Mouse (Mus musculus): Measurements from ENCODE around the gene Ptpdc1. TPM values are rescaled to one million over a fixed set of nuclear protein-coding genes. Genes with fewer than 3 reads are reported as not detected.

Ptpdc1 gene
- polyA plus RNA-seq, 1 experiment: 15.7 TPM

GRCm38 (mm10) chr13:48544391-48544790 is 81.1 kb downstream of the Ptpdc1 start:
- Histone ChIP-seq H3K4me1 (ENCODE audit: control insufficient read depth, insufficient read depth, low read length) (peaks cover 17% of the 10 kb centered on the region), H3K27ac (ENCODE audit: insufficient read depth, low read length) (no peak overlapping the region), H3K4me3 (ENCODE audit: insufficient read depth, low read length) (peak overlapping the region; percentile 57)
- no peak for TF ChIP-seq POLR2A (IDR thresholded peaks at IDR 0.05; ENCODE audit: low read depth, low read length)

DNA sequence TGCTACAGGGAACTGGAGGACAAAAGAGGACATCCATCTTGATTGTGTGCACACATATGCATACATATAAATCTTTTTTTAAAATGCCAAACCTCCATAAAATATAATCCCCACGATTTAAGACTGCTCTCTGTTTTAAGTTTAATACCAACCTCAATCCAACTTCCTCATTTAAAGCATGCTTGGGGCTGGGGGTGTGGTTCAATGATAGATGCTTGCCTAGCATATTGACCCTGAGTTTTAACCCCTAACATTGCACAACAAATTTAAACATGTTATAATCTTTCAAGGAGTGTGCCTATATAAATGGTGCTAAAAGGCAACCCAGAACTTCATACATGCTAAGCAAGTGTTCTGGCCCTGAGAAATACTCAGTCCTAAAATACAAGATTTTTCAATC is 85.0 kb downstream of the Ptpdc1 start:
- peaks cover 12% of the 10 kb centered on the region for H3K4me1 ChIP-seq (ENCODE audit: control insufficient read depth, insufficient read depth, low read length)
- H3K27ac ChIP-seq (ENCODE audit: insufficient read depth, low read length): no peak overlapping the region
- H3K4me3 ChIP-seq (ENCODE audit: insufficient read depth, low read length): no peak overlapping the region
- TF ChIP-seq POLR2A (IDR thresholded peaks at IDR 0.05; ENCODE audit: low read depth, low read length): no peak
- TF ChIP-seq CTCF (IDR thresholded peaks at IDR 0.05; ENCODE audit: borderline replicate concordance, insufficient read depth, low read length): no peak

DNA sequence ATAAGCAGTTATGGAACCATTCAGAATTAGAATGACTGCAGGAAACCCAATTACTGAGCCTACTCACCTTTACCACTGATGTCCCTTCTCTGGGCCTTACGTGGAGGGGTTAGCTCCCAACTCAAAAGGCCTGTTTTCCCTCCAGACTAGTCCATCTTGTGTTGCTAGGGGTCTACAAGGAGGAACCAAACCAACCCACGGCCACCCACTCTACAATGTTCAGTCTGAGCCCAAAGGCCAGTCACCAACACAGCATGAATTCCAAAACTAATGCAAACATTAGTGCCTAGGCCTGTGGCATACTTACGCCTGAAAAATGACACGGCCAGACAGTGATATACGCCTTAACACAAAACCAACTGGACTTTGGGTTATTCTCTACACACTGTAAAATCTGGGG is 92.0 kb downstream of the Ptpdc1 start:
- H3K27ac ChIP-seq (ENCODE audit: insufficient read depth, low read length): peak overlapping the region; percentile 3; the same call in 1 of the 2 replicates
- TF ChIP-seq CTCF (IDR thresholded peaks at IDR 0.05; ENCODE audit: borderline replicate concordance, insufficient read depth, low read length) (no peak), POLR2A (IDR thresholded peaks at IDR 0.05; ENCODE audit: low read depth, low read length) (no peak)
- no peaks in the 10 kb centered on the region for H3K4me1 ChIP-seq (ENCODE audit: control insufficient read depth, insufficient read depth, low read length)
- H3K4me3 ChIP-seq (ENCODE audit: insufficient read depth, low read length): no peak overlapping the region

DNA sequence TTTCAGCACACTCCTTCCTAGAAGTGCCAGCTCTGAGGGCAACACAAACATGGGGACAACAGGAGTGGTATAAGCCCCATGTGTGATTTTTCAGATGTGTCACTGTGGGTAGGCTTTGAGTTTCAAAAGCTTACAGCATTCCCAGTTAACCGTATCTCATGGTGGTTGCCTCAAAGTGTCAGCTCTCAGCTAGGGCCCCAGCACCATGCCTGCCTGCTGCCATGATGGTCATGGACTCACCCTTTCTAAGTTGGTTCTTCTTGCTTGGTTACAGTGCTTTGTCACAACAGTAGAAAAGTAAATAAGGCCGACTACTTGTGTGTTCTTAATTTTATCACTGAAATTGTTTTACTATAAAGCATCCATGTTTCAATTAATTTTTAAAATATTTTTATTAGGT is 94.0 kb downstream of the Ptpdc1 start:
- TF ChIP-seq POLR2A (IDR thresholded peaks at IDR 0.05; ENCODE audit: low read depth, low read length) (no peak), CTCF (IDR thresholded peaks at IDR 0.05; ENCODE audit: borderline replicate concordance, insufficient read depth, low read length) (no peak)
- no peak overlapping the region for H3K27ac ChIP-seq (ENCODE audit: insufficient read depth, low read length)

DNA sequence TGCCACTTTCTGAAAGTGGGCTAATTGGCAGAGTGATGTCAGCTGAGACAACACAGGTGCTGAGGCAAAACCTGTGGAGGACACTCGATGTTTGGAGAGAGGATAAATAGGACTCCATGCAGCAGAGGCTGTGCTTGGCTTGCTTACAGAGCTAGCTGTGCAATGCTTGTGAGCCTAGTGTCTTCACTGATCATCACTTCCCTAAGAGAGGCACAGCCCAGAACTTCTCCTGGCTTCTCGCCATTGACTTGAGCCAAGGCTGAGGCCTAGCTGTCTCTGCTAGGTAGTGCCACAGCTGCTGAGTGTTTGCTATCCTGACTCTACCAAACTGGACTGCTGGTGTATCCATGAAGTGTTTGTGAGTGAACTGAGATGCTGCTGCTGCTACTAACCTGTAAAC is 94.8 kb downstream of the Ptpdc1 start:
- no peaks in the 10 kb centered on the region for H3K4me1 ChIP-seq (ENCODE audit: control insufficient read depth, insufficient read depth, low read length)
- H3K27ac ChIP-seq (ENCODE audit: insufficient read depth, low read length): no peak overlapping the region
- H3K4me3 ChIP-seq (ENCODE audit: insufficient read depth, low read length): no peak overlapping the region
- TF ChIP-seq POLR2A (IDR thresholded peaks at IDR 0.05; ENCODE audit: low read depth, low read length) (no peak), CTCF (IDR thresholded peaks at IDR 0.05; ENCODE audit: borderline replicate concordance, insufficient read depth, low read length) (no peak)

More for the DNA sequence above, 94.0 kb downstream of the Ptpdc1 start:
- H3K4me3 ChIP-seq (ENCODE audit: insufficient read depth, low read length): no peak overlapping the region
- no peaks in the 10 kb centered on the region for H3K4me1 ChIP-seq (ENCODE audit: control insufficient read depth, insufficient read depth, low read length)

- no peak overlapping the region for H3K27ac ChIP-seq (ENCODE audit: insufficient read depth, low read length)
- TF ChIP-seq POLR2A (IDR thresholded peaks at IDR 0.05; ENCODE audit: low read depth, low read length) (no peak), CTCF (IDR thresholded peaks at IDR 0.05; ENCODE audit: borderline replicate concordance, insufficient read depth, low read length) (no peak)
- H3K4me3 ChIP-seq (ENCODE audit: insufficient read depth, low read length): no peak overlapping the region
- H3K4me1 ChIP-seq (ENCODE audit: control insufficient read depth, insufficient read depth, low read length): no peaks in the 10 kb centered on the region
These were observed 96.4 kb downstream of the Ptpdc1 start for GRCm38 (mm10) chr13:48529028-48529427.

DNA sequence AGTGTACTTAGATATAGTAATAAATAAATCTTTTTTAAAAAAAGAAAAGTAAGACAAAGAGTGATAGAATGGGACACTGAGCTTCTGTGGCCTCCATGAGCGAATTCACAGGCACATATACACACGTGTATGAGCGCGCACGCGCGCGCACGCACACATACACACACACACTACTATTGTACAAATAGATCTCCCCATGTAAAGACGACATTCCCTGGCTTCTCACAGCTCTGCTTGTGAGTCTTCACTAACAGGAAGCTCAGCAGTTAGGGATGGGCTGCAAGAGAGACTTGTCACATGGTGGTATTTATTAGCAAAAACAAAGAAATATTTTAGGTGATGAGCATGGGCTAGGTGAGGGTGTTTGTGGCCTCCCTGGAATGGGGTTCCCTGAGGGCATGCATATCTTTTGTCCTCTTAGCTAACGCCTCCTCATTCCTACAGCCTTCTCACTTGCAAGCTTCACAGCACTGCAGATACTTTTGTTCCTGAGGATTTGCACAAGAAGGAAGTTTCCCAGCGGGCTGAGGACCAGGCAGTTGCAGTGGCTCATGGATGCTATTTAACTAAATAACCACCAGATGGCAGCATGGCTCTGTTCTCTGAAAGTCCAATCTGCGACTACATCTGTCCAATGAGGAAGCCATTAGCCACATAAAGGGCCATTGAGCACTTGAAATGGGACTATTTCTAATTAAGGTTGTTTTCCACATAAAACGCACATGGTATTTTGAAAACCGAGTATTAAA is 97.2 kb downstream of the Ptpdc1 start:
- Histone ChIP-seq H3K4me3 (ENCODE audit: insufficient read depth, low read length) (no peak overlapping the region), H3K27ac (ENCODE audit: insufficient read depth, low read length) (no peak overlapping the region), H3K4me1 (ENCODE audit: control insufficient read depth, insufficient read depth, low read length) (no peaks in the 10 kb centered on the region)
- TF ChIP-seq POLR2A (IDR thresholded peaks at IDR 0.05; ENCODE audit: low read depth, low read length): no peak
- TF ChIP-seq CTCF (IDR thresholded peaks at IDR 0.05; ENCODE audit: borderline replicate concordance, insufficient read depth, low read length): 0 out of 2 replicates have a peak, but pooled peaks have one; percentile 31

Other genes with a start within 250 kb of the Ptpdc1 start
- 6.6 and 9.3 TPM in 2 replicates for gene Zfp169, start 112.2 kb downstream of the Ptpdc1 start, polyA plus RNA-seq (2011; ENCODE audit: insufficient read length, low read depth, missing spikeins)
- 1.7 and 1.8 TPM in 2 replicates for gene A830005F24Rik, start 112.1 kb downstream of the Ptpdc1 start, polyA plus RNA-seq (2011; ENCODE audit: insufficient read length, low read depth, missing spikeins)
- 0.94 and 4.7 TPM in 2 replicates for gene Barx1, start 37.3 kb upstream of the Ptpdc1 start, polyA plus RNA-seq (2011; ENCODE audit: insufficient read length, low read depth, missing spikeins)
- gene Phf2, start 245.5 kb upstream of the Ptpdc1 start, polyA plus RNA-seq (2011; ENCODE audit: insufficient read length, low read depth, missing spikeins): 24.7 and 29.4 TPM in 2 replicates